Mouse (Mus musculus) hindbrain, embryonic 15.5 days (tissue): ENCODE measurements at regions not wholly inside any gene's neighbourhood (a gene's known extent, or its start where the extent isn't known, plus 50 kb on each side); places are given as distances from the start of the nearest gene placed in this dataset.

Experiments
- ATAC-seq: fragments of 200-750 bp; cut with Nextera tagmentation; 2 replicates; pipeline ENCODE4 v1.8.0; 2017; ENCODE audit warnings: low read depth, moderate number of reproducible peaks, moderate TSS enrichment; ENCODE audit not compliant: low FRiP score
- H3K27ac ChIP-seq: fragments of 300-500 bp; sonication (generic); replicated peaks from 2 replicates; pipeline ENCODE4 v1.5.1; 2015; ENCODE audit warnings: mild to moderate bottlenecking, inconsistent platforms
- H3K27me3 ChIP-seq: fragments of 300-500 bp; sonication (generic); 2 replicates; pipeline ENCODE4 v1.6.1; 2015; ENCODE audit warnings: control low read depth, inconsistent platforms
- H3K36me3 ChIP-seq: fragments of 300-500 bp; sonication (generic); 2 replicates; pipeline ENCODE4 v1.6.1; 2015; ENCODE audit warnings: control low read depth, inconsistent platforms
- H3K4me1 ChIP-seq: fragments of 300-500 bp; sonication (generic); replicated peaks from 2 replicates; pipeline ENCODE4 v1.6.1; 2015; ENCODE audit warnings: control low read depth, inconsistent platforms
- H3K4me2 ChIP-seq: fragments of 300-500 bp; sonication (generic); 2 replicates; pipeline ENCODE4 v1.6.1; 2015; ENCODE audit warnings: moderate library complexity, mild to moderate bottlenecking, inconsistent platforms
- H3K4me3 ChIP-seq: fragments of 300-500 bp; sonication (generic); 2 replicates; pipeline ENCODE4 v1.5.1; 2015; ENCODE audit warnings: mild to moderate bottlenecking, inconsistent platforms
- H3K9ac ChIP-seq: fragments of 300-500 bp; sonication (generic); 2 replicates; pipeline ENCODE4 v1.6.1; 2015; ENCODE audit warnings: inconsistent platforms
- H3K9me3 ChIP-seq: fragments of 300-500 bp; sonication (generic); 2 replicates; pipeline ENCODE4 v1.6.1; 2016; ENCODE audit warnings: control low read depth, inconsistent platforms
- WGBS: fragments of 180-500 bp; shearing (Covaris S2); methylation state at CpG from one replicate; pipeline ENCODE4 v1.1.7; 2015; 5-methylcytosine and 5-hydroxymethylcytosine counted together

DNA sequence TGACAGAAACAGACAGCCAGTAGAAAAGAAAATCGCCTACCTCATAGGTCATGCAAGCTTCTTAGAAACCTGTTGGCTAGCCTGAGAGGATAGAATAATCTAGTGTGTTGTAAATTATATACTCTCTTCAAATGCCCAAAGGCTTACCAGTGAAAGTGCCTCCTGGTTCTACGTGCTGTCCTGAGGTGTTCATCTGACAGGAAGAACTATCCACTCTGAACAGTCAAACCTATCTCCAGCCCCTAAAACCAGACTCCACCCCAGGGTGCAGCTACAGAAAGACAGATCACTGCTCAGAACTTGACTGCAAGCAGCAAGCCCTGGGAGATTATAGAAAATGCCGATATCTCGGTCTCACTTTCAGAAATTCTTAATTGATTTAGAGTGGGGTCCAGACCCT, 102.0 kb upstream of the Mpp6 start:
- no peak for ATAC-seq
- WGBS: 87% methylated on average over 4 of the region's 4 CpGs

GRCm38 (mm10) chr6:50008869-50009268, 101.2 kb upstream of the Mpp6 start:
- H3K4me3 ChIP-seq: no peak overlapping the region
- no peak overlapping the region for H3K9ac ChIP-seq
- H3K9me3 ChIP-seq: no peaks in the 10 kb centered on the region
- peaks cover 20% of the 10 kb centered on the region; the same call in 1 of the 2 replicates for H3K4me1 ChIP-seq
- WGBS: 64% methylated on average over 3 of the region's 3 CpGs
- H3K27ac ChIP-seq: no peak overlapping the region
- no peak overlapping the region for H3K4me2 ChIP-seq
- H3K27me3 ChIP-seq: no peaks in the 10 kb centered on the region
- H3K36me3 ChIP-seq: no peaks in the 10 kb centered on the region
- no peak for ATAC-seq

More for the DNA sequence above, 102.0 kb upstream of the Mpp6 start:
- H3K4me3 ChIP-seq: no peak overlapping the region
- peaks cover 14% of the 10 kb centered on the region; the same call in 1 of the 2 replicates for H3K4me1 ChIP-seq
- no peaks in the 10 kb centered on the region for H3K9me3 ChIP-seq
- no peaks in the 10 kb centered on the region for H3K36me3 ChIP-seq
- H3K9ac ChIP-seq: no peak overlapping the region
- no peak overlapping the region for H3K4me2 ChIP-seq
- H3K27me3 ChIP-seq: no peaks in the 10 kb centered on the region
- no peak overlapping the region for H3K27ac ChIP-seq

DNA sequence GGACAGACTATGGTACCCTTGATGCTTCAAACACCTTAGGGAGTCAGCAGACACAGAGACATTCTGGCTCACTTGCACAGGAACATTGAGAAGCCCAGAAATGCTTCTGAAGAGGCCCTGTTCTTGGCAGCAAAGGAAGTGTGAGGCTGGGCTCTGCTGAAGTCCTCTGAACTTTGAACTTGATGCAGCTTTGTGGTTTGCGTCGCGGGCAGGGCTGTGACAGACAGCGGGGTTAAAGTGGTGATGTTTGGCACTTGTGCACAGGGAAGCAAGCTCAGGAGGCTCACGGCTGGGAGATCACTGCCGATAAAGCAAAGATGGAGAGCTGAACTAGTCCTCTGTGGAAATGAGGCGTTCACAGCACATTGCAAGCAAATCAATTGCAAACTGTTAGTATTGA, 100.7 kb upstream of the Mpp6 start:
- Histone ChIP-seq H3K27ac (no peak overlapping the region), H3K4me3 (no peak overlapping the region), H3K27me3 (no peaks in the 10 kb centered on the region), H3K36me3 (no peaks in the 10 kb centered on the region), H3K9ac (no peak overlapping the region), H3K4me1 (peaks cover 20% of the 10 kb centered on the region; the same call in 1 of the 2 replicates), H3K4me2 (no peak overlapping the region), H3K9me3 (no peaks in the 10 kb centered on the region)
- no peak for ATAC-seq
- WGBS: 65% methylated on average over 7 of the region's 7 CpGs

DNA sequence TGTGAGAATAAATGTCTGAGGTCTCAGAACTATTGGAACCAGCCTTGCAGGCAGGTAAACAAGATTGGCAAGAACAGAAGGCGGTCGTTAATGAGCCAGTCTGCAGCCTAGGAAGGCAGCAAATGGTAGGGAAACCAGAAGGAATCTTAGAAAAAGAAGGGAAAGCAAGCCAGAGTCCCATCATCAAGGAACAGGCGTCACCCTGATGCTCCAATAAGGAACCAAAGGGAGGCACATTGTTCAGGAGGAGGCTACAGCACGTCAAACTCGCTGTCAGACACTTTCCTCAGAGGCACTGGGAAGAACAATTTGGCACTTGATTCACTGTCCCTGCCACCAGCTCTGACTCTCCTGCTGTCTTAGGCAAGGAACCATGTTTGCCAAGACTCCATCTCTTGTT, 100.2 kb upstream of the Mpp6 start:
- peaks cover 20% of the 10 kb centered on the region; the same call in 1 of the 2 replicates for H3K4me1 ChIP-seq
- H3K4me2 ChIP-seq: no peak overlapping the region
- no peaks in the 10 kb centered on the region for H3K27me3 ChIP-seq
- H3K27ac ChIP-seq: no peak overlapping the region
- no peak overlapping the region for H3K9ac ChIP-seq
- no peak for ATAC-seq
- no peaks in the 10 kb centered on the region for H3K9me3 ChIP-seq
- no peak overlapping the region for H3K4me3 ChIP-seq
- WGBS: 70% methylated on average over 5 of the region's 5 CpGs
- H3K36me3 ChIP-seq: no peaks in the 10 kb centered on the region

- no peak for ATAC-seq
- no peaks in the 10 kb centered on the region for H3K9me3 ChIP-seq
- no peak overlapping the region for H3K9ac ChIP-seq
- H3K4me3 ChIP-seq: no peak overlapping the region
- H3K27me3 ChIP-seq: no peaks in the 10 kb centered on the region
- 82% methylated on average over 12 of the region's 12 CpGs for WGBS
- H3K36me3 ChIP-seq: no peaks in the 10 kb centered on the region
- no peak overlapping the region for H3K27ac ChIP-seq
- H3K4me2 ChIP-seq: no peak overlapping the region
- peaks cover 20% of the 10 kb centered on the region; the same call in 1 of the 2 replicates for H3K4me1 ChIP-seq
Observed at GRCm38 (mm10) chr6:50011071-50011470, 99.0 kb upstream of the Mpp6 start.

- no peak overlapping the region for H3K9ac ChIP-seq
- no peaks in the 10 kb centered on the region for H3K9me3 ChIP-seq
- peaks cover 20% of the 10 kb centered on the region; the same call in 1 of the 2 replicates for H3K4me1 ChIP-seq
- no peak overlapping the region for H3K4me2 ChIP-seq
- no peaks in the 10 kb centered on the region for H3K36me3 ChIP-seq
- H3K27ac ChIP-seq: 0 out of 2 replicates have a peak overlapping the region, but pooled peaks have one; percentile 22
- no peaks in the 10 kb centered on the region for H3K27me3 ChIP-seq
- no peak for ATAC-seq
- 47% methylated on average over 5 of the region's 5 CpGs for WGBS
- no peak overlapping the region for H3K4me3 ChIP-seq
Observed at GRCm38 (mm10) chr6:50011746-50012453, 98.1 kb upstream of the Mpp6 start.

DNA sequence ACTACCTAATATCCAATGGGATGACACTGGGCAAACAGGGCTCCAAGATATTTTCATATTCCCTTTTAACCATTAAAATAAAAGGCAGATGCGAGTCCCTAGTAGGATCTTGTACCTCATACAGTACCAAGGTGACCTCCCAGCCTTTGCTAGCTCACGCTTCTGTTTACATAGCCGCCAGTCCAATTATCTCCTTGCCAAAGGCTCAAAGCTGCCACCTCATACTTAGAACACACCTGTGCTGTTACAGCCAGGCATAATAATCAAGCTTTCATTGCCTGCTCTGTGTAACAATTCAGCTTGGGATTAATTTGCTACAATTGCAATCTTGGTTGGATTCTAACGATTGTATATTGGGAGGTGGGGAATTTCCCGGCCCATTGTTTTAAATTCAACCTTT, 97.0 kb upstream of the Mpp6 start:
- H3K4me1 ChIP-seq: peaks cover 20% of the 10 kb centered on the region; the same call in 1 of the 2 replicates
- H3K9ac ChIP-seq: no peak overlapping the region
- H3K27me3 ChIP-seq: no peaks in the 10 kb centered on the region
- H3K4me3 ChIP-seq: no peak overlapping the region
- peak overlapping the region; percentile 20; the same call in 1 of the 2 replicates for H3K27ac ChIP-seq
- no peaks in the 10 kb centered on the region for H3K9me3 ChIP-seq
- H3K4me2 ChIP-seq: no peak overlapping the region
- peak; percentile 43; the same call in 1 of the 2 replicates for ATAC-seq
- H3K36me3 ChIP-seq: no peaks in the 10 kb centered on the region
- 62% methylated on average over 5 of the region's 5 CpGs for WGBS

DNA sequence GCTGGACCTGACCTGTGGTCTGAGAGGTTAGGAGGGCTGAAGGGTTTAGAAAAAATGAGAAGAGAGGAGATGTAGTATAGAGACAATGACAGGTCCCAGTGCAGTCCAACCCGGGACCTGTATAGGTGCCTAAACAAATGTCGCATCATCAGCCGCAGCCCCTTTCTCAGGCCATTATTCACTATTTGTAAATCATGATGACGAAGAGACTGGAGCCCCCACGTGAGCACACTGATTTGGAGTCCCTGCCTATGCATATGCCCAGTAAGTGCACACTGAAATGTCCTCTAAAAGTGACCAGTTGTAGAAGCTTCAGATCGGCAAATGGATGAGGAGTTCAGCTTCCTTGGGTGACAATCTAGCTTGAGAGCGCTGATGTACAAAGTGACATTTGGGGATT, 96.2 kb upstream of the Mpp6 start:
- Histone ChIP-seq H3K4me3 (no peak overlapping the region), H3K27ac (no peak overlapping the region), H3K9me3 (no peaks in the 10 kb centered on the region), H3K36me3 (no peaks in the 10 kb centered on the region), H3K4me2 (no peak overlapping the region), H3K27me3 (no peaks in the 10 kb centered on the region), H3K9ac (no peak overlapping the region), H3K4me1 (peaks cover 20% of the 10 kb centered on the region; the same call in 1 of the 2 replicates)
- ATAC-seq: no peak; the same call in 1 of the 2 replicates
- WGBS: 75% methylated on average over 7 of the region's 7 CpGs

DNA sequence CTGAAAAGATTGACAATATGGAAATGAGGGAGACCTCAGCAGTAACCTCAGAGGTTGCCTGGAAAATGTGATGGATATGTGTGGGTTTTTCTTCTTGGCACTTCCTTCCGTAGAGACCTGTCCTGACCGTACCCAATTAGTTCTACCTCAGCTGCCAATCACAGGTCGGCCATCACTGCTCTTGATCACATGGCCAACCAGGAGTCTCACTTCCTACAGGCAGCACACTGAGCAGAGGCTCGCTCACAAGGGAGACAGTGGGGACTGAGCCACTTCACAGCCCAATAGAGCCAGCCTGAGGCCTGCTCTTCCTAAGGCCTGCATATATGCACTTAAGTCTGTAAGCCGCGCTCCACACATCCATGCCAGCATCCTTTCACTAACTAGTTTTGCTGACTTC, 82.1 kb upstream of the Mpp6 start:
- WGBS: 81% methylated on average over 6 of the region's 6 CpGs
- Histone ChIP-seq H3K27me3 (no peaks in the 10 kb centered on the region), H3K4me3 (no peak overlapping the region), H3K9me3 (no peaks in the 10 kb centered on the region), H3K27ac (no peak overlapping the region), H3K36me3 (no peaks in the 10 kb centered on the region), H3K4me1 (peaks cover 7% of the 10 kb centered on the region), H3K4me2 (no peak overlapping the region), H3K9ac (no peak overlapping the region)
- no peak for ATAC-seq

DNA sequence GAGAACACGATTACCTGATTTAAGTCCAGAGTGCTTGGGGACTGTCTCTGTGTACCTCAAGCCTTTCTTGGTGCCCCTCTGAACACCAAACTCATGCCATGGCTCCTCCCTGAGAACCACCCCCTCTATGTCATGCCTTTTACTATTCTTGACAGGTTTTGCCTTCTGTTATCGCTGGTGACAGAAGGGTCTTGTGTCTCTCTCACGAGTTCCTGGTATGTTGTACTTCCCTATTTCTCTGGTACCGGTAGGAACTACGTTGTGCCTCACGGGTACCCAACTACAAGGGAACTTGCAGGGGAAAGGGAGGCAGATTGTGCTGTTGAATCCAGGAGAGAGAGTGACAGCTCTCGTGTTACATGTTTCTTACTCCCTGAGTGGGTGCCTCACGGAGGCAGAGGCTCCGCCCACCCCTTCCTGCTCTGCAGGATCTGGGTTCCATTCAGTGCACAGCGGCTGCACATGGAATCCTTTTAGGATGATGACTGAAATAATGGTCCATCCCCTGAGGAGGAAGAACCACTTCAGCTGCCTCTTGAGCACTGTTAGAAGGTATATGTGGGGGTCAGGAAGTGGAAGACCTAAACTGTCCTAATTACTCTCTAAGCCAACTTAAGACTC, 80.0 kb upstream of the Mpp6 start:
- Histone ChIP-seq H3K4me1 (peaks cover 15% of the 10 kb centered on the region), H3K36me3 (no peaks in the 10 kb centered on the region), H3K9me3 (no peaks in the 10 kb centered on the region), H3K9ac (no peak overlapping the region), H3K27ac (no peak overlapping the region), H3K27me3 (no peaks in the 10 kb centered on the region), H3K4me3 (no peak overlapping the region), H3K4me2 (no peak overlapping the region)
- WGBS: 75% methylated on average over 10 of the region's 10 CpGs
- ATAC-seq: no peak

- Histone ChIP-seq H3K27me3 (no peaks in the 10 kb centered on the region), H3K9me3 (no peaks in the 10 kb centered on the region), H3K9ac (no peak overlapping the region), H3K4me3 (no peak overlapping the region), H3K36me3 (no peaks in the 10 kb centered on the region), H3K4me1 (peaks cover 15% of the 10 kb centered on the region), H3K4me2 (no peak overlapping the region), H3K27ac (no peak overlapping the region)
- no peak for ATAC-seq
- WGBS: 69% methylated on average over 5 of the region's 5 CpGs
Observed at GRCm38 (mm10) chr6:50031356-50031755, 78.7 kb upstream of the Mpp6 start.

GRCm38 (mm10) chr6:50032894-50033595, 77.0 kb upstream of the Mpp6 start:
- H3K4me2 ChIP-seq: peak overlapping the region; percentile 37
- no peak overlapping the region for H3K4me3 ChIP-seq
- no peaks in the 10 kb centered on the region for H3K9me3 ChIP-seq
- peak overlapping the region; percentile 73 for H3K27ac ChIP-seq
- WGBS: 42% methylated on average over 15 of the region's 15 CpGs
- peaks cover 15% of the 10 kb centered on the region for H3K4me1 ChIP-seq
- no peaks in the 10 kb centered on the region for H3K27me3 ChIP-seq
- H3K36me3 ChIP-seq: no peaks in the 10 kb centered on the region
- ATAC-seq: peak; percentile 75; the same call in 1 of the 2 replicates
- no peak overlapping the region for H3K9ac ChIP-seq
